Mouse (Mus musculus) lung, postnatal 0 days (tissue): ENCODE data around the gene Adcy2.

Experiments used
- CTCF ChIP-seq: IDR thresholded peaks from 2 replicates; pipeline ENCODE4 v1.5.1; 2016; ENCODE audit warnings: antibody characterized with exemption, mild to moderate bottlenecking
- EP300 ChIP-seq: IDR thresholded peaks from 2 replicates; pipeline ENCODE4 v1.6.1; 2016; ENCODE audit warnings: antibody characterized with exemption, mild to moderate bottlenecking, control low read depth

- no peak for TF ChIP-seq CTCF
- no peak for TF ChIP-seq EP300
Observed at GRCm38 (mm10) chr13:68942735-68943134, 56.6 kb downstream of the Adcy2 start.
